Mouse (Mus musculus): ENCODE results near the gene Lrrtm3. TPM values are rescaled to one million over a fixed set of nuclear protein-coding genes. Genes with fewer than 3 reads are reported as not detected.

Lrrtm3 gene
- polyA plus RNA-seq, 1 experiment from 2014 or later, result 0.11 TPM

DNA sequence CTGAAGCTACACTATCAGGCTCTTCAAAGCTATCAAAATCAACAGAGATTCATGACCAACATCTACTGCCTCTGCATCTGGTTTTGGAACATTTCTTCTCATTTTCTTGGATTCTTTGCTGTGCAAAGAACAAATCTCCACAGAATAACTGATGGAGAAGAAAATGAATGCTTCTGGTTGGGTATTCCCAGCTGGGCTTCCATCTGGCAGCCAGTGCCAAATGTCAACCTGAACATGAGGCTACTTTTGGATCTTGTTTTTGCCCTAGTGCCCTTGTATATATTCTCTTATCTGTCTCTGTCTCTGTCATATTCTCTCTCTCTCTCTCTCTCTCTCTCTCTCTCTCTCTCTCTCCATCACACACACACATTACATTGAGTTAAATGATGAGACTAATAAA is 59.2 kb downstream of the Lrrtm3 start:
- H3K27me3 ChIP-seq (replicated peaks; ENCODE audit: insufficient read depth, low read length), result no peaks in the 10 kb centered on the region
- no peaks in the 10 kb centered on the region for H3K9me3 ChIP-seq (ENCODE audit: low read length)
- TF ChIP-seq EP300 (IDR thresholded peaks at IDR 0.05) (no peak), CTCF (IDR thresholded peaks at IDR 0.05) (no peak)
- no peaks in the 10 kb centered on the region for H3K4me1 ChIP-seq (ENCODE audit: insufficient read depth, low read depth, low read length)
- ATAC-seq (no peak), DNase-seq (ENCODE audit: low spot score) (no peak)
- no peaks in the 10 kb centered on the region for H3K36me3 ChIP-seq (ENCODE audit: insufficient read depth, low read length)
- no peak overlapping the region for H3K4me3 ChIP-seq (ENCODE audit: low read depth, low read length)
- no peak overlapping the region for H3K4me2 ChIP-seq (replicated peaks; ENCODE audit: low read depth, low read length)
- no peak overlapping the region for H3K9ac ChIP-seq (replicated peaks; ENCODE audit: low read depth)
- H3K27ac ChIP-seq (ENCODE audit: low read length), result no peak overlapping the region

DNA sequence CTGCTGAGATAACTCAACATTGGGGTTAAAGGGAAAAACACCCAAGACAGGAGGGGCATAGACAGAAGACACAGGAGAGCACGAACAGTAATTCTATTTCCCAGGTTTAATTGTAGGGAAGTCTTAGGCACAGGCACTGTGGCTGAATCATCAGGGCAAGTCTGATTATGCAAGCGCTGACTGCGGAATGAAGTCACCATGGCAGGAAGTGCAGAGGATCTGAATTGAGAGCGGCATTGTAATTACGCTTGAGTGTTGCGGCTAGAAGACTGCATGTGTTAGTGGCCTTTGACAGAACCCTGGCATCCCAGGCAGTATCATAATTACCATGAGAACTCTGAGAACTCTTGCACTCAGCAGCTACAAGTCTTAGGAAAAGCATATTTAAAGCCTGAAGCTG is 66.7 kb downstream of the Lrrtm3 start:
- Histone ChIP-seq H3K4me3 (ENCODE audit: low read depth, low read length) (no peak overlapping the region), H3K27me3 (replicated peaks; ENCODE audit: insufficient read depth, low read length) (no peaks in the 10 kb centered on the region), H3K4me1 (ENCODE audit: insufficient read depth, low read depth, low read length) (no peaks in the 10 kb centered on the region), H3K9me3 (ENCODE audit: low read length) (no peaks in the 10 kb centered on the region), H3K9ac (replicated peaks; ENCODE audit: low read depth) (no peak overlapping the region), H3K4me2 (replicated peaks; ENCODE audit: low read depth, low read length) (no peak overlapping the region), H3K27ac (ENCODE audit: low read length) (no peak overlapping the region), H3K36me3 (ENCODE audit: insufficient read depth, low read length) (no peaks in the 10 kb centered on the region)
- DNase-seq (ENCODE audit: low spot score), result peak; percentile 48
- no peak for TF ChIP-seq EP300 (IDR thresholded peaks at IDR 0.05)
- no peak for TF ChIP-seq CTCF (IDR thresholded peaks at IDR 0.05)
- peak; percentile 41 for ATAC-seq
- 70% methylated on average over 6 of the region's 6 CpGs for WGBS

DNA sequence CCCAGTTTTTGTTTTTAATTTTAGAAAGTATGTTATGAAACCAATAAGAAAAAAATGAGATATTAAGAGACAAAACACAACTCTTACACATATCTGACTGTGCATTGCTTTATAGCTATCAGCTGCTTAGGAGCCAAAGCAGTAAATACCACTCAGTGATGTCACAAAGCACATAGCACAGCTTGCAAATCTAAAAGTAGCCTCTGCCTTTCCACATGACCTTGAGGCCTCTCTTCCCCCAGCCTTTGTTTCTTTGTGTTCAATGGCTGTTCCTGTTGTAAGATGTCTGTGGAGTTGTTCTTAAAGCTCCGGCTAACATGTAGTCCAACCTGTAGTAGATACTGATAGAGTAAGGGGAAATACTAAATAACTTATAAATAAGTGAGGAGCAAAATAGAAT is 69.7 kb downstream of the Lrrtm3 start:
- DNase-seq (ENCODE audit: low spot score) (no peak), ATAC-seq (no peak)
- no peak overlapping the region for H3K9ac ChIP-seq (replicated peaks; ENCODE audit: low read depth)
- no peaks in the 10 kb centered on the region for H3K9me3 ChIP-seq (ENCODE audit: low read length)
- H3K27me3 ChIP-seq (replicated peaks; ENCODE audit: insufficient read depth, low read length), result no peaks in the 10 kb centered on the region
- H3K4me3 ChIP-seq (ENCODE audit: low read depth, low read length), result no peak overlapping the region
- H3K27ac ChIP-seq (ENCODE audit: low read length), result no peak overlapping the region
- no peaks in the 10 kb centered on the region for H3K36me3 ChIP-seq (ENCODE audit: insufficient read depth, low read length)
- H3K4me2 ChIP-seq (replicated peaks; ENCODE audit: low read depth, low read length), result no peak overlapping the region
- TF ChIP-seq CTCF (IDR thresholded peaks at IDR 0.05), result no peak
- TF ChIP-seq EP300 (IDR thresholded peaks at IDR 0.05), result no peak
- 79% methylated on average over 1 of the region's 1 CpGs for WGBS
- no peaks in the 10 kb centered on the region for H3K4me1 ChIP-seq (ENCODE audit: insufficient read depth, low read depth, low read length)

DNA sequence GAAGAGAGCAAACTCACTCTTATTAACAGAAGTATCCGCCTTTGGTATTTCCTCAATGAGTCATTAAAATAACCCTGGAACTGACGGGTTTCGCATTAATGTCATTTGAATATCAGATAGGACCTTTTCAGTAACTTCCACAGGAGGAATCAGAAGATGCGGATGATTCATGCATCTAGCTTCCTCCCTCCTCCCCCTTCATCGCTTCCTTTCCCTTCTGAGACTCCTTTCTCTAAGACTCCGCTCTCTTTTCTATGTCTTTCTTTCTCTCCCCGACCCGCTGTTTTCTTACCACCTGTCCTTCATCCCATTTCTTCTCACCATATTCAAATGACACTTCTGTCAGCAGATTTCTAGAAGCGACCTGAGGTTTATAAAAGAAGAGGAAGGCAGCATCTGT is 88.1 kb downstream of the Lrrtm3 start:
- TF ChIP-seq CTCF (IDR thresholded peaks at IDR 0.05), result no peak
- TF ChIP-seq EP300 (IDR thresholded peaks at IDR 0.05), result no peak
- no peaks in the 10 kb centered on the region for H3K9me3 ChIP-seq (ENCODE audit: low read length)
- H3K27ac ChIP-seq (ENCODE audit: low read length), result no peak overlapping the region
- H3K9ac ChIP-seq (replicated peaks; ENCODE audit: low read depth), result no peak overlapping the region
- DNase-seq (ENCODE audit: low spot score) (no peak), ATAC-seq (no peak)
- H3K4me3 ChIP-seq (ENCODE audit: low read depth, low read length), result no peak overlapping the region
- no peaks in the 10 kb centered on the region for H3K4me1 ChIP-seq (ENCODE audit: insufficient read depth, low read depth, low read length)
- no peaks in the 10 kb centered on the region for H3K36me3 ChIP-seq (ENCODE audit: insufficient read depth, low read length)
- WGBS, result 78% methylated on average over 9 of the region's 9 CpGs
- H3K27me3 ChIP-seq (replicated peaks; ENCODE audit: insufficient read depth, low read length), result no peaks in the 10 kb centered on the region
- H3K4me2 ChIP-seq (replicated peaks; ENCODE audit: low read depth, low read length), result no peak overlapping the region

DNA sequence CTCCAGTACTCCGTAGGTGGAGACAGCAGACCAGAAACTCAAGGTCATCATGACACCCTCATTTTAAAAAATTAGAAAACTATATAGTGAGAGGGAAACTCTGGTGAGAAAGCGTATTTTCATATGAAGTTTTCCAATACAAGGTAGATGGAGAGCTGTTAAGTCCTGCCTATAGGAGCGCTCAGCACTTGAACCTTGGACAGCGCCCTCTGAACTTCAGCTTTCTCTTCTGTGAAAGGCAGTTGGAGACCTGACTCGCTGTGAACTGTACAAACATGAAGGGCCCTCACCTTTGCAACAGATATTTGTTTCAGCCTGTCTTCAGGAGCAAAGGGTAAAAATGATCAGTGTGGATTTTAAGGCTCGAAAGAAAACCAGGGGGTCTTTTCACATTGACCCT is 88.5 kb downstream of the Lrrtm3 start:
- no peaks in the 10 kb centered on the region for H3K36me3 ChIP-seq (ENCODE audit: insufficient read depth, low read length)
- no peaks in the 10 kb centered on the region for H3K9me3 ChIP-seq (ENCODE audit: low read length)
- no peak overlapping the region for H3K27ac ChIP-seq (ENCODE audit: low read length)
- H3K9ac ChIP-seq (replicated peaks; ENCODE audit: low read depth), result no peak overlapping the region
- no peaks in the 10 kb centered on the region for H3K4me1 ChIP-seq (ENCODE audit: insufficient read depth, low read depth, low read length)
- ATAC-seq, result no peak
- WGBS, result 64% methylated on average over 6 of the region's 6 CpGs
- no peak for DNase-seq (ENCODE audit: low spot score)
- no peak overlapping the region for H3K4me2 ChIP-seq (replicated peaks; ENCODE audit: low read depth, low read length)
- no peaks in the 10 kb centered on the region for H3K27me3 ChIP-seq (replicated peaks; ENCODE audit: insufficient read depth, low read length)
- no peak overlapping the region for H3K4me3 ChIP-seq (ENCODE audit: low read depth, low read length)
- TF ChIP-seq CTCF (IDR thresholded peaks at IDR 0.05) (no peak), EP300 (IDR thresholded peaks at IDR 0.05) (no peak)

DNA sequence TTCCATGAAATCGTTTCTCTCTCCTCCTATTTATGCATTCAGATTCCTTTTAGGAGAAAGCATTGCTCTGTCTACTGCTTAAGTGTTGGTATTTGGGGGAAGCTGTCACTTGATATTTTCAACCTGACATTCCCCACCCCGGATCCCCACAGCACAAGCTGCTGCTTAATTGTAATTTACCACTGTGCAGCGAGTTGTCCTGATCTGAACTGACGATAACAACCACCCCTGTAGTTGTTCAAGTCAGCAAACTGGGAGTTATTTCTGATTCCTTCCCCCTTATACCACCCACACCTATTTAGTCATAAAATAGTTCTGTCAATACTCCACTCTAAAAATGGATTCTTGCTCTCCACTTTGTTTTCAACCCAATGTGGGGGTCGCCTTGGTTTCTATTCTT is 95.8 kb downstream of the Lrrtm3 start:
- no peak for ATAC-seq
- DNase-seq (ENCODE audit: low spot score), result no peak
- Histone ChIP-seq H3K27ac (ENCODE audit: low read length) (no peak overlapping the region), H3K27me3 (replicated peaks; ENCODE audit: insufficient read depth, low read length) (no peaks in the 10 kb centered on the region), H3K4me3 (ENCODE audit: low read depth, low read length) (no peak overlapping the region), H3K9me3 (ENCODE audit: low read length) (no peaks in the 10 kb centered on the region), H3K9ac (replicated peaks; ENCODE audit: low read depth) (no peak overlapping the region), H3K4me1 (ENCODE audit: insufficient read depth, low read depth, low read length) (no peaks in the 10 kb centered on the region), H3K36me3 (ENCODE audit: insufficient read depth, low read length) (no peaks in the 10 kb centered on the region), H3K4me2 (replicated peaks; ENCODE audit: low read depth, low read length) (no peak overlapping the region)
- TF ChIP-seq CTCF (IDR thresholded peaks at IDR 0.05) (no peak), EP300 (IDR thresholded peaks at IDR 0.05) (no peak)
- 61% methylated on average over 5 of the region's 5 CpGs for whole genome bisulfite sequencing

DNA sequence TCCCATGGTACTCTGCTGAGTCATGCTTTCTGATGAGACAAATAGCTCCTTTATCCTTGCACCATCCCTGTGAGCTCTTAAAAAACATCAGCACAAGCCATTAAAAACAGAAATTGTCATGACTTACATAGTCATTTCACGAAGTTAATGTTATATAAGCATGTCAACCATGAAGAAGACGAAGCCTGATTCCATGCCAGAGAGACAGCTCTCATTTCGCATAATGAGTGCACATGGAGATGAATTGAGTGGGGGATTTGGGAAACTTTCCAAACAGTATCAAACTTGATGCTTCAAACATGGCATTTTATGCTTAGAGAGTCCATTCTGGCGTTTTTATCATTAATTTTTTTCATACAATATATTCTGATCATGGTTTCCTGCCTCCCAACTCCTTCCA is 104.5 kb downstream of the Lrrtm3 start:
- DNase-seq (ENCODE audit: low spot score) (no peak), ATAC-seq (no peak)
- no peak overlapping the region for H3K9ac ChIP-seq (replicated peaks; ENCODE audit: low read depth)
- H3K36me3 ChIP-seq (ENCODE audit: insufficient read depth, low read length), result no peaks in the 10 kb centered on the region
- H3K27ac ChIP-seq (ENCODE audit: low read length), result no peak overlapping the region
- H3K4me2 ChIP-seq (replicated peaks; ENCODE audit: low read depth, low read length), result no peak overlapping the region
- WGBS, result 63% methylated on average over 4 of the region's 4 CpGs
- H3K9me3 ChIP-seq (ENCODE audit: low read length), result no peaks in the 10 kb centered on the region
- H3K4me3 ChIP-seq (ENCODE audit: low read depth, low read length), result no peak overlapping the region
- no peaks in the 10 kb centered on the region for H3K4me1 ChIP-seq (ENCODE audit: insufficient read depth, low read depth, low read length)
- no peaks in the 10 kb centered on the region for H3K27me3 ChIP-seq (replicated peaks; ENCODE audit: insufficient read depth, low read length)
- no peak for TF ChIP-seq EP300 (IDR thresholded peaks at IDR 0.05)
- no peak for TF ChIP-seq CTCF (IDR thresholded peaks at IDR 0.05)
